Mouse (Mus musculus) brain, embryonic 14.5 days (tissue): ENCODE measurements around the gene Zfp488.

ENCODE experiments used
- CTCF ChIP-seq: fragments of 200-500 bp; IDR thresholded peaks from 2 replicates; pipeline ENCODE4 v1.5.1; 2012; ENCODE audit warnings: inconsistent platforms, mild to moderate bottlenecking, moderate library complexity, borderline replicate concordance; ENCODE audit not compliant: insufficient read depth, insufficient read length; ENCODE audit errors: extremely low read depth
- POLR2A ChIP-seq: fragments of 200-500 bp; IDR thresholded peaks from 2 replicates; pipeline ENCODE4 v1.6.1; 2012; ENCODE audit warnings: mild to moderate bottlenecking, inconsistent platforms, borderline replicate concordance; ENCODE audit not compliant: poor library complexity, insufficient read depth, insufficient read length, severe bottlenecking; ENCODE audit errors: extremely low read depth

DNA sequence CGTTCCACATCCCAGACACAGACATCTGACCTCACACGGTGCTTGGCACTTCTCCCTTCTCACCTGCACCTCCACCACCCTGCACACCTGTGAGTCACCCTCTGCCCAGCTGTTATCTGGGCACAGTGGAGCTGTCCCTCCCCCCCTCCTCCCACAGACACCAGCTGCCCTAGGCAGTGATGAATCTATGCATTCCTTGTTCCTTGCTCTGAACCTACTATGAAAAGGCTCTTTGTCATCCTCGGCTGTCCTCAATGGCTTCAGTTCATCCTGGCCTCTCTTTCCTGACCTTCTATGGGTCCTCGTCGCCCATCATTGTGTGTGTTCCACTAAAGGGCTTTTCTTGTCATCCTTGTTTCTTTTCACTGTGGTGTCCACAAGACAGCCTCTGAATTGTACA, 3.8 kb downstream of the Zfp488 start:
- no peak for TF ChIP-seq CTCF
- no peak for TF ChIP-seq POLR2A
